Mouse (Mus musculus) hindbrain, embryonic 13.5 days (tissue): ENCODE measurements around the gene Msh4. TPM values are rescaled to one million over a fixed set of nuclear protein-coding genes. Genes with fewer than 3 reads are reported as not detected.
A peak's percentile ranks its signal among the peaks of the same experiment; 100 is the strongest.
"Not testable (repeated sequence)": the region's sequence is repeated elsewhere in the genome, so short reads cannot be mapped to it uniquely, and the experiment has no call there.

Source experiments
- ATAC-seq: fragments of 200-750 bp; cut with Nextera tagmentation; 2 replicates; pipeline ENCODE4 v1.8.0; 2017; ENCODE audit warnings: moderate TSS enrichment; ENCODE audit not compliant: low FRiP score
- H3K27ac ChIP-seq: fragments of 300-500 bp; sonication (generic); 2 replicates; pipeline ENCODE4 v1.5.1; 2015; ENCODE audit warnings: inconsistent platforms, mild to moderate bottlenecking, moderate library complexity
- H3K27me3 ChIP-seq: fragments of 300-500 bp; sonication (generic); 2 replicates; pipeline ENCODE4 v1.6.1; 2015; ENCODE audit warnings: mild to moderate bottlenecking, inconsistent platforms
- H3K36me3 ChIP-seq: fragments of 300-500 bp; sonication (generic); 2 replicates; pipeline ENCODE4 v1.6.1; 2015; ENCODE audit warnings: mild to moderate bottlenecking, inconsistent platforms
- H3K4me1 ChIP-seq: fragments of 300-500 bp; sonication (generic); replicated peaks from 2 replicates; pipeline ENCODE4 v1.6.1; 2015; ENCODE audit warnings: inconsistent platforms
- H3K4me2 ChIP-seq: fragments of 300-500 bp; sonication (generic); 2 replicates; pipeline ENCODE4 v1.6.1; 2015; ENCODE audit warnings: inconsistent platforms, mild to moderate bottlenecking, moderate library complexity
- H3K4me3 ChIP-seq: fragments of 300-500 bp; sonication (generic); 2 replicates; pipeline ENCODE4 v1.5.1; 2015; ENCODE audit warnings: mild to moderate bottlenecking, inconsistent platforms
- H3K9ac ChIP-seq: fragments of 300-500 bp; sonication (generic); 2 replicates; pipeline ENCODE4 v1.6.1; 2015; ENCODE audit warnings: mild to moderate bottlenecking, inconsistent platforms
- H3K9me3 ChIP-seq: fragments of 300-500 bp; sonication (generic); 2 replicates; pipeline ENCODE4 v1.6.1; 2016; ENCODE audit warnings: inconsistent platforms
- WGBS: fragments of 180-500 bp; shearing (Covaris S2); methylation state at CpG from one replicate; pipeline ENCODE4 v1.1.7; 2015; 5-methylcytosine and 5-hydroxymethylcytosine counted together
- polyA plus RNA-seq: library from polyadenylated mRNA; unstranded; fragments of >200 nt; fragmentation: Nextera tagmentation; extraction: Ambion mirVana; gene quantifications from 2 replicates; pipeline ENCODE4 v1.2.1, GENCODE M21; 2015

The Msh4 gene
- polyA plus RNA-seq, 1 experiment from 2014 or later: 0.25 TPM

GRCm38 (mm10) chr3:153864636-153865429 is 41.1 kb downstream of the Msh4 start:
- Histone ChIP-seq H3K27ac (no peak overlapping the region), H3K9me3 (no peaks in the 10 kb centered on the region), H3K4me2 (no peak overlapping the region), H3K9ac (no peak overlapping the region), H3K4me1 (peaks cover 4% of the 10 kb centered on the region; the same call in 1 of the 2 replicates), H3K36me3 (no peaks in the 10 kb centered on the region), H3K4me3 (no peak overlapping the region), H3K27me3 (no peaks in the 10 kb centered on the region)
- no peak for ATAC-seq
- WGBS: 97% methylated on average over 4 of the region's 4 CpGs

GRCm38 (mm10) chr3:153863816-153864215 is 42.1 kb downstream of the Msh4 start:
- no peaks in the 10 kb centered on the region for H3K27me3 ChIP-seq
- H3K4me1 ChIP-seq: peaks cover 4% of the 10 kb centered on the region; the same call in 1 of the 2 replicates
- no peak overlapping the region for H3K27ac ChIP-seq
- ATAC-seq: no peak
- no peak overlapping the region for H3K4me2 ChIP-seq
- WGBS: 85% methylated on average over 2 of the region's 2 CpGs
- no peaks in the 10 kb centered on the region for H3K9me3 ChIP-seq
- H3K4me3 ChIP-seq: no peak overlapping the region
- H3K36me3 ChIP-seq: no peaks in the 10 kb centered on the region
- H3K9ac ChIP-seq: no peak overlapping the region

GRCm38 (mm10) chr3:153860392-153860791 is 45.5 kb downstream of the Msh4 start:
- not testable (repeated sequence) for H3K27me3 ChIP-seq, H3K4me2 ChIP-seq, H3K36me3 ChIP-seq, H3K4me3 ChIP-seq, H3K9me3 ChIP-seq, ATAC-seq, H3K9ac ChIP-seq, H3K27ac ChIP-seq, H3K4me1 ChIP-seq
- WGBS: 92% methylated on average over 8 of the region's 8 CpGs

- 84% methylated on average over 10 of the region's 10 CpGs for WGBS
These were observed 47.5 kb downstream of the Msh4 start for GRCm38 (mm10) chr3:153858350-153859001.

GRCm38 (mm10) chr3:153852266-153852665 is 53.7 kb downstream of the Msh4 start:
- H3K9me3 ChIP-seq: no peaks in the 10 kb centered on the region
- H3K4me2 ChIP-seq: no peak overlapping the region
- no peak overlapping the region for H3K4me3 ChIP-seq
- 0 out of 2 replicates have a peak, but pooled peaks cover 5% of the 10 kb centered on the region for H3K27me3 ChIP-seq
- ATAC-seq: no peak
- no peak overlapping the region for H3K27ac ChIP-seq
- H3K9ac ChIP-seq: no peak overlapping the region
- 86% methylated on average over 8 of the region's 8 CpGs for WGBS
- no peaks in the 10 kb centered on the region for H3K4me1 ChIP-seq
- no peaks in the 10 kb centered on the region for H3K36me3 ChIP-seq

More at GRCm38 (mm10) chr3:153858350-153859001, 47.5 kb downstream of the Msh4 start:
- Histone ChIP-seq H3K36me3 (no peaks in the 10 kb centered on the region), H3K27me3 (no peaks in the 10 kb centered on the region), H3K9me3 (no peaks in the 10 kb centered on the region), H3K9ac (no peak overlapping the region), H3K27ac (no peak overlapping the region), H3K4me2 (no peak overlapping the region), H3K4me1 (no peaks in the 10 kb centered on the region), H3K4me3 (no peak overlapping the region)
- ATAC-seq: no peak

GRCm38 (mm10) chr3:153850759-153851158 is 55.2 kb downstream of the Msh4 start:
- Histone ChIP-seq H3K27ac (no peak overlapping the region), H3K27me3 (0 out of 2 replicates have a peak, but pooled peaks cover 5% of the 10 kb centered on the region), H3K9ac (no peak overlapping the region), H3K9me3 (no peaks in the 10 kb centered on the region), H3K4me3 (no peak overlapping the region), H3K36me3 (no peaks in the 10 kb centered on the region), H3K4me1 (no peaks in the 10 kb centered on the region), H3K4me2 (no peak overlapping the region)
- 85% methylated on average over 7 of the region's 7 CpGs for WGBS
- ATAC-seq: no peak

- WGBS: 13% methylated on average over 5 of the region's 5 CpGs
- Histone ChIP-seq H3K4me1 (no peaks in the 10 kb centered on the region), H3K4me3 (no peak overlapping the region), H3K27me3 (0 out of 2 replicates have a peak, but pooled peaks cover 5% of the 10 kb centered on the region), H3K4me2 (no peak overlapping the region), H3K27ac (no peak overlapping the region), H3K9me3 (no peaks in the 10 kb centered on the region), H3K36me3 (no peaks in the 10 kb centered on the region), H3K9ac (no peak overlapping the region)
- no peak for ATAC-seq
These were observed 56.4 kb downstream of the Msh4 start for GRCm38 (mm10) chr3:153849368-153850015.

GRCm38 (mm10) chr3:153847207-153847733 is 58.7 kb downstream of the Msh4 start:
- 83% methylated on average over 7 of the region's 7 CpGs for WGBS
- Histone ChIP-seq H3K4me2 (no peak overlapping the region), H3K4me1 (no peaks in the 10 kb centered on the region), H3K4me3 (no peak overlapping the region), H3K9me3 (no peaks in the 10 kb centered on the region), H3K36me3 (no peaks in the 10 kb centered on the region), H3K27me3 (0 out of 2 replicates have a peak, but pooled peaks cover 5% of the 10 kb centered on the region), H3K27ac (0 out of 2 replicates have a peak overlapping the region, but pooled peaks have one; percentile 23), H3K9ac (no peak overlapping the region)
- no peak for ATAC-seq

- Histone ChIP-seq H3K4me1 (no peaks in the 10 kb centered on the region), H3K9ac (no peak overlapping the region), H3K27me3 (0 out of 2 replicates have a peak, but pooled peaks cover 5% of the 10 kb centered on the region), H3K4me3 (no peak overlapping the region), H3K27ac (no peak overlapping the region), H3K4me2 (no peak overlapping the region), H3K36me3 (no peaks in the 10 kb centered on the region), H3K9me3 (no peaks in the 10 kb centered on the region)
- ATAC-seq: no peak
- WGBS: 95% methylated on average over 4 of the region's 4 CpGs
These were observed 59.8 kb downstream of the Msh4 start for GRCm38 (mm10) chr3:153846109-153846508.

GRCm38 (mm10) chr3:153845500-153845899 is 60.4 kb downstream of the Msh4 start:
- H3K9me3 ChIP-seq: no peaks in the 10 kb centered on the region
- no peak overlapping the region for H3K4me3 ChIP-seq
- no peak for ATAC-seq
- 0 out of 2 replicates have a peak, but pooled peaks cover 5% of the 10 kb centered on the region for H3K27me3 ChIP-seq
- 92% methylated on average over 2 of the region's 2 CpGs for WGBS
- H3K36me3 ChIP-seq: no peaks in the 10 kb centered on the region
- H3K4me2 ChIP-seq: no peak overlapping the region
- H3K27ac ChIP-seq: no peak overlapping the region
- no peak overlapping the region for H3K9ac ChIP-seq
- H3K4me1 ChIP-seq: no peaks in the 10 kb centered on the region

GRCm38 (mm10) chr3:153844757-153845156 is 61.2 kb downstream of the Msh4 start:
- Histone ChIP-seq H3K27ac (no peak overlapping the region), H3K4me3 (no peak overlapping the region), H3K9me3 (no peaks in the 10 kb centered on the region), H3K4me1 (no peaks in the 10 kb centered on the region), H3K4me2 (no peak overlapping the region), H3K36me3 (no peaks in the 10 kb centered on the region), H3K27me3 (0 out of 2 replicates have a peak, but pooled peaks cover 5% of the 10 kb centered on the region), H3K9ac (no peak overlapping the region)
- no peak for ATAC-seq
- WGBS: 95% methylated on average over 9 of the region's 9 CpGs

GRCm38 (mm10) chr3:153844030-153844429 is 61.9 kb downstream of the Msh4 start, which contains the start of gene Asb17:
TSS of gene Asb17 (plus strand) at chr3:153844209.
- no peaks in the 10 kb centered on the region for H3K36me3 ChIP-seq
- no peak within 1 kb of the TSS for H3K27ac ChIP-seq
- no peak for ATAC-seq
- H3K4me1 ChIP-seq: no peaks in the 10 kb centered on the region
- no peak within 1 kb of the TSS for H3K4me2 ChIP-seq
- H3K9ac ChIP-seq: no peak within 1 kb of the TSS
- H3K27me3 ChIP-seq: no peaks in the 10 kb centered on the region
- WGBS: 90% methylated on average over 10 of the region's 10 CpGs
- H3K9me3 ChIP-seq: no peaks in the 10 kb centered on the region
- H3K4me3 ChIP-seq: no peak within 1 kb of the TSS
